In genomic region chr1:34825909-34826308, GRCm38 (mm10) we compare ENCODE assay signal across 27 mouse cellular contexts. TPM values are rescaled to one million over a fixed set of nuclear protein-coding genes. Genes with fewer than 3 reads are reported as not detected.
DNase-seq lines count a peak whose midpoint lies in the region; ATAC-seq and TF ChIP-seq lines count a peak whose summit lies in the region.
"Had no signal": no experiment of that assay in that cellular context is flagged by ENCODE, and none has a peak within 500 bp of the region (broad histone marks: within the 10 kb centered on the region; RNA-seq: fewer than 3 reads in every experiment).

No protein-coding gene starts in this region.

- WGBS in midbrain, embryonic 15.5 days = 87% methylated on average over 9 of the region's 9 CpGs

- H3K27me3 ChIP-seq in midbrain, embryonic 15.5 days (replicated peaks) = no peaks in the 10 kb centered on the region
- H3K27me3 ChIP-seq: embryonic facial prominence, embryonic 12.5 days; embryonic facial prominence, embryonic 15.5 days; heart, embryonic 12.5 days; heart, embryonic 15.5 days; hindbrain, embryonic 13.5 days had no signal

- peaks cover 82% of the 10 kb centered on the region for H3K4me1 ChIP-seq in bone marrow macrophage, adult 2 months (ENCODE audit: control insufficient read depth, insufficient read depth, low read length)
- 0 out of 2 replicates have a peak, but pooled peaks cover 5% of the 10 kb centered on the region for H3K4me1 ChIP-seq in midbrain, embryonic 15.5 days

- no peak overlapping the region for H3K9ac ChIP-seq in midbrain, embryonic 15.5 days
- H3K9ac ChIP-seq: embryonic facial prominence, embryonic 12.5 days; embryonic facial prominence, embryonic 15.5 days; forebrain, postnatal 0 days; heart, embryonic 12.5 days; heart, embryonic 15.5 days; hindbrain, embryonic 13.5 days had no signal

- TF ChIP-seq POLR2A in bone marrow macrophage, adult 2 months (IDR thresholded peaks at IDR 0.05; ENCODE audit: borderline replicate concordance, low read depth, low read length) = no peak

- H3K4me3 ChIP-seq in bone marrow macrophage, adult 2 months (ENCODE audit: insufficient read depth, low read length) = no peak overlapping the region
- no peak overlapping the region for H3K4me3 ChIP-seq in midbrain, embryonic 15.5 days
- H3K4me3 ChIP-seq: embryonic facial prominence, embryonic 12.5 days; embryonic facial prominence, embryonic 15.5 days; gastrocnemius, adult 2 months; heart, embryonic 12.5 days; heart, embryonic 15.5 days; hindbrain, embryonic 10.5 days; hindbrain, embryonic 13.5 days had no signal

- H3K9me3 ChIP-seq in midbrain, embryonic 15.5 days = no peaks in the 10 kb centered on the region
- H3K9me3 ChIP-seq: embryonic facial prominence, embryonic 12.5 days; embryonic facial prominence, embryonic 15.5 days; heart, embryonic 12.5 days; heart, embryonic 15.5 days; hindbrain, embryonic 10.5 days; hindbrain, embryonic 13.5 days had no signal

- 0 out of 2 replicates have a peak overlapping the region, but pooled peaks have one; percentile 6 for H3K27ac ChIP-seq in bone marrow macrophage, adult 2 months (ENCODE audit: insufficient read depth, low read depth, low read length)
- H3K27ac ChIP-seq in midbrain, embryonic 15.5 days = no peak overlapping the region
- H3K27ac ChIP-seq: embryonic facial prominence, embryonic 12.5 days; embryonic facial prominence, embryonic 15.5 days; gastrocnemius, adult 2 months; heart, embryonic 15.5 days; hindbrain, embryonic 10.5 days; hindbrain, embryonic 13.5 days had no signal

- no peaks in the 10 kb centered on the region; the same call in 1 of the 2 replicates for H3K36me3 ChIP-seq in midbrain, embryonic 15.5 days (replicated peaks)

- ATAC-seq in CD4-positive, CD25-positive, alpha-beta regulatory T cell, adult 4 months = peak; percentile 81
- ATAC-seq in midbrain, embryonic 15.5 days (replicated peaks) = no peak
- ATAC-seq: forebrain, embryonic 14.5 days; forebrain, postnatal 0 days; hindbrain, embryonic 16.5 days had no signal

- no peak for TF ChIP-seq CTCF in bone marrow macrophage, adult 2 months (IDR thresholded peaks at IDR 0.05; ENCODE audit: low read depth, low read length)

- H3K4me2 ChIP-seq in midbrain, embryonic 15.5 days = no peak overlapping the region
- H3K4me2 ChIP-seq: embryonic facial prominence, embryonic 12.5 days; embryonic facial prominence, embryonic 15.5 days; heart, embryonic 12.5 days; heart, embryonic 15.5 days; hindbrain, embryonic 13.5 days had no signal

- peak; percentile 43 for DNase-seq in CD4-positive helper T cell, adult 2 months (ENCODE audit: low read depth, low spot score)
- no peak for DNase-seq in cerebellum, postnatal 4 days (ENCODE audit: low spot score in 2 of 2)
- no peak for DNase-seq in gastrocnemius, postnatal 4 days (ENCODE audit: low spot score in 2 of 2)
- DNase-seq: adrenal gland, adult 8-10 months; adrenal gland, postnatal 25 days; B cell, adult 2 months; cerebellum, adult 18-20 months; cerebellum, adult 9-10 months; cerebellum, postnatal 14 days; forebrain, postnatal 0 days; gastrocnemius, adult 2 months; gastrocnemius, postnatal 14 days; heart, adult 18-20 months; heart, postnatal 10 days; heart, postnatal 36 days; kidney, adult 18-20 months had no signal

RNA-seq across cellular contexts. Expression of gene Fam168b, which starts 17.0 kb away (rescaled TPM):
- polyA plus RNA-seq in CD4-positive, CD25-positive, alpha-beta regulatory T cell, adult 4 months (2017; shearing (Covaris generic)) = 10 to 100 TPM; 22.8 to 23.8 TPM
- 100 and 135 TPM in 2 replicates for polyA plus RNA-seq in bone marrow macrophage, adult 2 months (2012; ENCODE audit: insufficient read depth, insufficient read length, missing spikeins)
- 161 and 164 TPM in 2 replicates for polyA plus RNA-seq in midbrain, embryonic 15.5 days (2015; fragmentation: Nextera tagmentation; extraction: Ambion mirVana)
- 10 to 100 TPM; 76.4 to 78.6 TPM for total RNA-seq in gastrocnemius, postnatal 4 days (2021)

RNA-seq across cellular contexts. Expression of gene Plekhb2, which starts 23.9 kb away (rescaled TPM):
- polyA plus RNA-seq in CD4-positive, CD25-positive, alpha-beta regulatory T cell, adult 4 months (2017; shearing (Covaris generic)) = 100 to 1,000 TPM; 122 to 127 TPM
- polyA plus RNA-seq in bone marrow macrophage, adult 2 months (2012; ENCODE audit: insufficient read depth, insufficient read length, missing spikeins) = 217 and 227 TPM in 2 replicates
- polyA plus RNA-seq in midbrain, embryonic 15.5 days (2015; fragmentation: Nextera tagmentation; extraction: Ambion mirVana) = 69.1 and 72.6 TPM in 2 replicates
- 10 to 100 TPM; 12.7 to 15.3 TPM for total RNA-seq in gastrocnemius, postnatal 4 days (2021)
